Mouse (Mus musculus) liver, embryonic 12.5 days (tissue): ENCODE measurements around the gene Fancg. TPM values are rescaled to one million over a fixed set of nuclear protein-coding genes. Genes with fewer than 3 reads are reported as not detected.

ENCODE experiments used
- ATAC-seq: fragments of 200-750 bp; cut with Nextera tagmentation; 2 replicates; pipeline ENCODE4 v1.8.0; 2017; ENCODE audit warnings: moderate number of reproducible peaks, mild to moderate bottlenecking, moderate library complexity
- H3K27ac ChIP-seq: fragments of 300-500 bp; sonication (generic); 2 replicates; pipeline ENCODE4 v1.5.1; 2016; ENCODE audit warnings: mild to moderate bottlenecking
- H3K27me3 ChIP-seq: fragments of 300-500 bp; sonication (generic); replicated peaks from 2 replicates; pipeline ENCODE4 v1.6.1; 2016; ENCODE audit warnings: mild to moderate bottlenecking, moderate library complexity
- H3K36me3 ChIP-seq: fragments of 300-500 bp; sonication (generic); 2 replicates; pipeline ENCODE4 v1.6.1; 2016; ENCODE audit warnings: mild to moderate bottlenecking, moderate library complexity
- H3K4me1 ChIP-seq: fragments of 300-500 bp; sonication (generic); 2 replicates; pipeline ENCODE4 v1.6.1; 2016
- H3K4me2 ChIP-seq: fragments of 300-500 bp; sonication (generic); 2 replicates; pipeline ENCODE4 v1.6.1; 2016; ENCODE audit warnings: mild to moderate bottlenecking, moderate library complexity
- H3K4me3 ChIP-seq: fragments of 300-500 bp; sonication (generic); 2 replicates; pipeline ENCODE4 v1.5.1; 2016; ENCODE audit warnings: mild to moderate bottlenecking, moderate library complexity
- H3K9ac ChIP-seq: fragments of 300-500 bp; sonication (generic); 2 replicates; pipeline ENCODE4 v1.6.1; 2016; ENCODE audit warnings: mild to moderate bottlenecking, moderate library complexity
- H3K9me3 ChIP-seq: fragments of 300-500 bp; sonication (generic); replicated peaks from 2 replicates; pipeline ENCODE4 v1.6.1; 2016; ENCODE audit warnings: mild to moderate bottlenecking, moderate library complexity
- WGBS: fragments of 180-500 bp; shearing (Covaris S2); methylation state at CpG from one replicate; pipeline ENCODE4 v1.1.7; 2016; ENCODE audit not compliant: insufficient replicate concordance; 5-methylcytosine and 5-hydroxymethylcytosine counted together
- polyA plus RNA-seq: library from polyadenylated mRNA; unstranded; fragments of >200 nt; fragmentation: Nextera tagmentation; extraction: Ambion mirVana; gene quantifications from 2 replicates; pipeline ENCODE4 v1.2.1, GENCODE M21; 2016

The Fancg gene
- polyA plus RNA-seq, 1 experiment from 2014 or later = 12.3 TPM

DNA sequence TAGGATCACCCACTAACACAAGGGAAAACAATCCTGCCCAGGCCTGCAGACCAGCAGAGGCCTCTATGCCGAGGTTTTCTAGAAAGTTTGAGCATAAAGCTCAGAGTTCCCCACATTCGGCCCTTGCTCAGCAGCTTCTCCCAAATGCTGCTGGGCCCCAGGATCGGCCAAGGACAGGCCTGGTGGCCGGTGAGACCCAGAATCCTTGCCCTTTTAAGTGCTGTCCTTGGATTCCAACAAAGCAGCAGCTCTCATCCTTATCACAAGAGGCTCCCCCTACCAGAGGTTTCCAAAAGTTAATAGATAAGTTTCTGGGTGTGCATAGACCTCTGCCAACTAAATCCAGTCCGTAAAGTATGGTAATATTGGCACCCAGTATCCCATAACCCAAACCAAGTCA lies 36.4 kb downstream of the Fancg start:
- 71% methylated on average over 5 of the region's 5 CpGs for WGBS
- Histone ChIP-seq H3K27ac (no peak overlapping the region), H3K4me2 (no peak overlapping the region)

DNA sequence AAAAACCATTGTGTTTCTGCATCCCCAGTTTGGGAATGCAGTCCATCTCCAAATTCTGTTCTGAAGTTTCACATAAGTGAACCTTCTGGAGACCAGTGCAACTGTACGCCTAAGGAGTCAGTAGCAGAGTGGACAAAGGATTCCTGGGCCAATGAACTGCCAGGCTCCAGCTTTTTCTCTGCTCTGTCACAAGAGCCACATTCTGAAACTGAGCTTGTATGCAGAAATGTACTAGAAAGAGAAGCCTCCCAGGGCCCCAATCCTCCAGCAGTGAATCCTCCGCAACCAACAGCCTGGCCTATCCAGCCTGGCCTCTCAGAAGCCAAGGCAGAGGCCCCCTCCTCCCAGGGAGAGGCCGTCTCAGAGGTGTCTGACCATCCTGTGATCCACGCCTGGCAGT lies 37.4 kb downstream of the Fancg start:
- no peak overlapping the region for H3K4me2 ChIP-seq
- ATAC-seq = no peak
- no peaks in the 10 kb centered on the region for H3K4me1 ChIP-seq
- no peak overlapping the region for H3K4me3 ChIP-seq
- no peaks in the 10 kb centered on the region for H3K9me3 ChIP-seq
- H3K27ac ChIP-seq = no peak overlapping the region
- no peak overlapping the region for H3K9ac ChIP-seq
- 0 out of 2 replicates have a peak, but pooled peaks cover 5% of the 10 kb centered on the region for H3K27me3 ChIP-seq
- peaks cover 7% of the 10 kb centered on the region for H3K36me3 ChIP-seq
- WGBS = 66% methylated on average over 4 of the region's 4 CpGs

More for the DNA sequence above, 36.4 kb downstream of the Fancg start:
- Histone ChIP-seq H3K27me3 (0 out of 2 replicates have a peak, but pooled peaks cover 5% of the 10 kb centered on the region), H3K4me3 (no peak overlapping the region), H3K4me1 (no peaks in the 10 kb centered on the region), H3K9ac (no peak overlapping the region), H3K36me3 (peaks cover 16% of the 10 kb centered on the region), H3K9me3 (no peaks in the 10 kb centered on the region)
- no peak for ATAC-seq

DNA sequence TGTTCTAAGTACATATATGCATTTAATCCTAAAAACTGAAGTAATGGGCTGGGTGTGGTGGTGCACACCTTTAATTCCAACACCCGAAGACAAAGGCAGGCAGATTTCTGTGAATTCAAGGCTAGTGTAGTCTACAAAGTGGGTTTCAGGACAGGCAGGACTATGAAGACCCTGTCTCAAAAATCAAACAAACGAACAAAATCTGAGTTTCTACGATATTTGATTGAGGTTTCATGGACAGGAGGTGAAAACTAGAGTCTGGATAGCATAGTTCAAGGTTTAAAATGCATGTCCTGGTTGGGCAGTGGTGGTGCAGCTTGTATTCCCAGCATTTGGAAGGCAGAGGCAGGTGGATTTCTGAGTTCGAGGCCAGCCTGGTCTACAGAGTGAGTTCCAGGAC lies 41.0 kb downstream of the Fancg start, which contains the start of gene 1700022I11Rik:
1700022I11Rik (plus strand) TSS at position 301 of the 400 bp plus-strand sequence.
- peaks cover 4% of the 10 kb centered on the region; the same call in 1 of the 2 replicates for H3K4me1 ChIP-seq
- no peaks in the 10 kb centered on the region for H3K36me3 ChIP-seq
- no peak within 1 kb of the TSS for H3K4me2 ChIP-seq
- WGBS = 63% methylated on average over 4 of the region's 4 CpGs
- H3K4me3 ChIP-seq = no peak within 1 kb of the TSS
- no peaks in the 10 kb centered on the region for H3K9me3 ChIP-seq
- H3K9ac ChIP-seq = no peak within 1 kb of the TSS
- no peak within 1 kb of the TSS for H3K27ac ChIP-seq
- ATAC-seq = no peak
- H3K27me3 ChIP-seq = peaks cover 13% of the 10 kb centered on the region

DNA sequence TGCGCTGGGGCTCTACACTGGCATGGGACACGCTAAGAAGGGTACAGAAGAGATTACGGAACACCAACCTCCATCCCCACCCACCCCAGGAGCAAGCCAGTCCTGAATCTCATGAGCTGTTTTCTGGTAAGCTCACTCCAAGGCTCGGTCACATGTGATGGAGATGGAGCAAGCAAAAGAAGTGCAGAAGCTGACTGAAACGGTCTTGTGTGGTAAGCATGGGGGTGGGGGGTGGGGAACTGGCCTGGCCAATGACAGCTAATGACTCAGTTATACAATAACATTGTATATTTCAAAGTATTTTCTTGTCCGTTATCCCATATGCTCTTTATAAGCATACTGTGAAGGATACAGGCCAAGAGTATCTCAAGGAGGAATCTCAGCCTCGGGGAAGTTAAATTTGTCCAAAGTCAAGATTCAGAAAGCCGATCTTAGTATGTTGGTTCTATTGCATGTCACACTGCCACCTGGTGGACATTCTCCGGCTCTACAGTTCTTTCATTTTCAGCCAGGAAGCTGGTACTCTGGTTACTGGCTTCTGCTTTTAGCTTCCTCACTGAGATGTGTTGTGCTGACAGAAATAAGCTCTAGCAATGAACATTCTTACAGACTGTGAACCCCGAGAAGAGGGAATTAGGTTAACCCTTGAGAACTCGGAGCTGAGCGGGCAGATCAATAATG lies 45.1 kb downstream of the Fancg start:
- no peak overlapping the region for H3K27ac ChIP-seq
- peaks cover 4% of the 10 kb centered on the region; the same call in 1 of the 2 replicates for H3K4me1 ChIP-seq
- 15% methylated on average over 12 of the region's 12 CpGs for WGBS
- H3K9me3 ChIP-seq = no peaks in the 10 kb centered on the region
- peak; percentile 46; the same call in 1 of the 2 replicates for ATAC-seq
- H3K27me3 ChIP-seq = peaks cover 15% of the 10 kb centered on the region
- H3K36me3 ChIP-seq = no peaks in the 10 kb centered on the region
- H3K9ac ChIP-seq = no peak overlapping the region
- H3K4me2 ChIP-seq = peak overlapping the region; percentile 36
- no peak overlapping the region for H3K4me3 ChIP-seq

DNA sequence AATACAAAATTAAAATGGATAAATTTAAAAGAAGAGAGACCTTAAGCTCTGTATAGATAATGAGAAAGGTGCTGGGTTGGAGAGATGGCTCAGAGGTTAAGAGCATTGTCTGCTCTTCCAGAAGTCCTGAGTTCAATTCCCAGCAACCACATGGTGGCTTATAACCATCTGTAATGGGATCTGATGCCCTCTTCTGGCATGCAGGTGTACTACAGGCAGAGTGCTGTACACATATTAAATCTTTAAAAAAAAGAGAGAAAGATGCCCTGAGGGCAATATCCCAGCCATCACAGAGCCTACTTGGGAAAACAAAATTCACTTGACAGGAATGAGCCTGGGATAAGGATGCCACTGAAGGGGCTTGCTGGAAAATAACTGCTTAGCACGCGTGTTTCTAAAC lies 46.8 kb downstream of the Fancg start:
- 83% methylated on average over 2 of the region's 2 CpGs for WGBS
- H3K4me3 ChIP-seq = no peak overlapping the region
- no peak overlapping the region for H3K9ac ChIP-seq
- H3K4me2 ChIP-seq = no peak overlapping the region
- peaks cover 4% of the 10 kb centered on the region; the same call in 1 of the 2 replicates for H3K4me1 ChIP-seq
- no peaks in the 10 kb centered on the region for H3K9me3 ChIP-seq
- no peak for ATAC-seq
- H3K36me3 ChIP-seq = no peaks in the 10 kb centered on the region
- H3K27ac ChIP-seq = no peak overlapping the region
- H3K27me3 ChIP-seq = peaks cover 15% of the 10 kb centered on the region

DNA sequence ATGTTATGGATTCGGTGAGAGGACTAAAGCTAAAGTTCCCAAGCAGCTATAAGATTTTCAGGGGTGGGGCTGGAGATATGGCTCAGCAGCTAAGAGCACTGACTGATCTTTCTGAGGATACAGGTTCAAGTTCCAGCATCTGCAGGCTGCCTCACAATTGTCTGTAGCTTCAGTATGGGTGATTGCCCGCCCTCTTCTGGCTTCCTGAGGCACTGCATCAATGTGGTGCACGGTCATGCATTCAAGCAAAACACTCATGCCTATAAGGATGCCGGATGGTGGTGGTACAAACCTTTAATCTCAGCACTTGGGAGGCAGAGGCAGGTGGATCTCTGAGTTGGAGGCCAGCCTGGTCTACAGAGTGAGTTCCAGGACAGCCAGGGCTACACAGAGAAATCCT lies 48.7 kb downstream of the Fancg start:
- Histone ChIP-seq H3K27ac (no peak overlapping the region), H3K4me1 (peaks cover 4% of the 10 kb centered on the region; the same call in 1 of the 2 replicates), H3K27me3 (peaks cover 25% of the 10 kb centered on the region), H3K9me3 (no peaks in the 10 kb centered on the region), H3K4me3 (no peak overlapping the region), H3K4me2 (no peak overlapping the region), H3K36me3 (no peaks in the 10 kb centered on the region), H3K9ac (no peak overlapping the region)
- 22% methylated on average over 4 of the region's 4 CpGs for WGBS
- ATAC-seq = no peak

DNA sequence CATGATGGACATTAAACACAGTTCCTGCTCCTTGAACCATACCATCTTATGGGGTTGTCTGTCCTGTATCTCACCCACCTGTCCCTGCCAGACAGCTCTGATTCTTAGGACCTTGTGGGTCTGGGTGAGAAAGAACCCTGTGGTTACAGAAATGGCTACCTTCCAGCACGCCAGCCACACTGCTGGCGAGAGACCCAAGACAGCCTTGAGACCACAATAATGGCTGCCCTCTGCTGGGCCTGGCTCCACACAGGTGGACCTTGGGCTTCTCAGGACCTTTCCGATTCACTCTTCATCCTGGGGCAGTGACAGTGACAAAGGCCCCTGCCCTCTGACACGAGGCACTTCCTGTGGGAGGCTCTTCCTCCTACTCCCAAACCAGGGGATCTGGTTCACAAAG lies 50.9 kb downstream of the Fancg start:
- Histone ChIP-seq H3K36me3 (no peaks in the 10 kb centered on the region), H3K4me3 (no peak overlapping the region), H3K9ac (no peak overlapping the region), H3K4me1 (no peaks in the 10 kb centered on the region), H3K27me3 (peaks cover 18% of the 10 kb centered on the region), H3K9me3 (no peaks in the 10 kb centered on the region), H3K4me2 (no peak overlapping the region), H3K27ac (no peak overlapping the region)
- ATAC-seq = no peak
- 37% methylated on average over 4 of the region's 4 CpGs for WGBS

DNA sequence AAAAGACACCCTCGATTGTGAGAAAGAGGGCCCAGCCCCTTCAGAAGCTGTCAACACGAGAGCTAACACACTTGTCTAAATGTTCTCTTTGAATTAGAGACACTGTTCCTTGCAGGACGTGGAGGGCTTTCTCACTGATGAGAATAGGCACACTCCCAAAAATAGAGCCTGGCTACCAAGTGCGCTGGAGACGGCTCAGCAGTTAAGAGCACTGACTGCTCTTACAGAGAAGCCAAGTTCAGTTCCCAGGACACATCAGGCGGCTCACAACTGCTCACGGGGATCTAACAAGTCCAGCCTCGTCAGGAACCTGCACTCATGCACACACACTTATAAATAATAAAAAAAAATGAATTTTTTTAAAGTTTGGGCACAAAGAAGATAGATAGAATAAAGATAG lies 51.4 kb downstream of the Fancg start:
- no peak overlapping the region for H3K4me2 ChIP-seq
- H3K9me3 ChIP-seq = no peaks in the 10 kb centered on the region
- H3K4me1 ChIP-seq = no peaks in the 10 kb centered on the region
- H3K4me3 ChIP-seq = no peak overlapping the region
- ATAC-seq = no peak
- no peak overlapping the region for H3K27ac ChIP-seq
- H3K36me3 ChIP-seq = no peaks in the 10 kb centered on the region
- peaks cover 14% of the 10 kb centered on the region; the same call in 1 of the 2 replicates for H3K27me3 ChIP-seq
- no peak overlapping the region for H3K9ac ChIP-seq
- WGBS = 66% methylated on average over 8 of the region's 8 CpGs

DNA sequence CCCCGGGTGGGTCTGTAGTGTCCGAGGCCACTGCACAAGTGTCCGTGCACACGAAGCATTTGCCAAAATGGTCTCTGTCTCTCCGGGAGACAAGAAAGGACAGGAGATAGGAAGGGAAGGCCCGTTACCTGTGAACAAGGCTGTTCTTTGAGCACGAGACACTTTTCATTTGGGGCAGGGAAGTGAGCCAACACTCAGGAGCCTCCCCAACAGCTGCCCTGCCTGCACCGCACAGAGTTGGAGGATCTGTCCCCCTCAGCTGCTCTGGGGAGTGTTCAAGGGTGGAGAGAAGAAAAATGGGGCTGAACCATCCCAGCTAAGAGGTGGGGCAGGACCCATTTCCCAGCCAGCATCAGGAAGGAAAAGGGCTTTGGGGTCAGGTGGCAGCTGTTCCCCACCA lies 52.3 kb downstream of the Fancg start:
- Histone ChIP-seq H3K4me2 (no peak overlapping the region), H3K9me3 (no peaks in the 10 kb centered on the region), H3K4me3 (no peak overlapping the region), H3K4me1 (no peaks in the 10 kb centered on the region), H3K27me3 (peaks cover 9% of the 10 kb centered on the region; the same call in 1 of the 2 replicates), H3K9ac (no peak overlapping the region), H3K36me3 (no peaks in the 10 kb centered on the region), H3K27ac (no peak overlapping the region)
- WGBS = 77% methylated on average over 8 of the region's 8 CpGs
- no peak for ATAC-seq

DNA sequence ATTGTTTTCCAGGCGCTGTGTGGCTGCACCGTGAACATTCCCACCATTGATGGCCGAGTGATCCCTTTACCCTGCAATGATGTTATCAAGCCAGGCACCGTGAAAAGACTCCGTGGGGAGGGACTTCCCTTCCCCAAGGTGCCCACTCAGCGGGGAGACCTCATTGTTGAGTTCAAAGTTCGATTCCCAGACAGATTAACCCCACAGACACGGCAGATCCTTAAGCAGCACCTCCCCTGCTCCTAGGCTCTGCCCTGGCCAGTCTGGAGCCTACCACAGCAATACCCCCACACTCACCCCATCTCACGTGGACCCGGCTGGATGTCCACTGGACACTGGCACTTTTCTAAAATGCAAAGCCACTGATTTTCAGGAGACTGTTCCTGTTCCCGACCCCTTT lies 53.0 kb downstream of the Fancg start:
- ATAC-seq = no peak
- Histone ChIP-seq H3K27ac (no peak overlapping the region), H3K27me3 (peaks cover 14% of the 10 kb centered on the region), H3K36me3 (no peaks in the 10 kb centered on the region), H3K4me1 (no peaks in the 10 kb centered on the region), H3K9me3 (no peaks in the 10 kb centered on the region), H3K4me3 (no peak overlapping the region), H3K4me2 (no peak overlapping the region), H3K9ac (no peak overlapping the region)
- 66% methylated on average over 11 of the region's 11 CpGs for WGBS

DNA sequence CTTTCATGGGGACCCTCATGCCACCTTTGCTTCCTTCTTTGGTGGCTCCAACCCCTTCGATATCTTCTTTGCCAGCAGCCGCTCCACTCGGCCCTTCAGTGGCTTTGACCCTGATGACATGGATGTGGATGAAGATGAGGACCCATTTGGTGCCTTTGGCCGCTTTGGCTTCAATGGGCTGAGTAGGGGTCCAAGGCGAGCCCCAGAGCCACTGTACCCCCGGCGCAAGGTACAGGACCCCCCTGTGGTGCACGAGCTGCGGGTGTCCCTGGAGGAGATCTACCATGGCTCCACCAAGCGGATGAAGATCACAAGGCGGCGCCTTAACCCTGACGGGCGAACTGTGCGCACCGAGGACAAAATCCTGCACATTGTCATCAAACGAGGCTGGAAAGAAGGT lies 53.7 kb downstream of the Fancg start:
- H3K9me3 ChIP-seq = no peaks in the 10 kb centered on the region
- peaks cover 21% of the 10 kb centered on the region for H3K27me3 ChIP-seq
- no peak for ATAC-seq
- H3K27ac ChIP-seq = no peak overlapping the region
- no peak overlapping the region for H3K4me3 ChIP-seq
- WGBS = 77% methylated on average over 17 of the region's 17 CpGs
- no peak overlapping the region for H3K9ac ChIP-seq
- no peaks in the 10 kb centered on the region for H3K4me1 ChIP-seq
- no peak overlapping the region for H3K4me2 ChIP-seq
- no peaks in the 10 kb centered on the region for H3K36me3 ChIP-seq

DNA sequence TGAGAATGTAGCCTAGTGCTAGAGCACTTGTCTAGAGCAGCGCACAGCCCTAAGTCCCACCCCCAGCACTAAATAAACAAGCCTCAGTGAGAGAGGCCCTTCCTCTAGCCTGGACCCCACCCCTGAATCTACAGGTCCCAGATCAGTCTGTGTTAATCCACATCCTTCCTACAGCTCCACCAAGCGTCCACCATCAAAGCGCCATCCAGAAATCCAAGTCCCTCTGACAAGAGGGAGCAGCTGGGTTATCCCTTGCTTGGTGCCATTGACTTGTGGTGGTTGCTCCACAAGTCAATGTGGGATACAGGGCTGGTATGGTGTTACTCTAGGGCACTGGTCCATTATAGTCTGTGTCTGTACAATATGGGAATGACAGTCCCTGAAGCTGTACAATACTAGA lies 55.1 kb downstream of the Fancg start:
- H3K4me2 ChIP-seq = no peak overlapping the region
- H3K36me3 ChIP-seq = no peaks in the 10 kb centered on the region
- no peak overlapping the region for H3K4me3 ChIP-seq
- H3K4me1 ChIP-seq = peaks cover 8% of the 10 kb centered on the region
- H3K9ac ChIP-seq = no peak overlapping the region
- 77% methylated on average over 3 of the region's 3 CpGs for WGBS
- H3K27me3 ChIP-seq = peaks cover 35% of the 10 kb centered on the region
- H3K9me3 ChIP-seq = no peaks in the 10 kb centered on the region
- no peak for ATAC-seq
- no peak overlapping the region for H3K27ac ChIP-seq

DNA sequence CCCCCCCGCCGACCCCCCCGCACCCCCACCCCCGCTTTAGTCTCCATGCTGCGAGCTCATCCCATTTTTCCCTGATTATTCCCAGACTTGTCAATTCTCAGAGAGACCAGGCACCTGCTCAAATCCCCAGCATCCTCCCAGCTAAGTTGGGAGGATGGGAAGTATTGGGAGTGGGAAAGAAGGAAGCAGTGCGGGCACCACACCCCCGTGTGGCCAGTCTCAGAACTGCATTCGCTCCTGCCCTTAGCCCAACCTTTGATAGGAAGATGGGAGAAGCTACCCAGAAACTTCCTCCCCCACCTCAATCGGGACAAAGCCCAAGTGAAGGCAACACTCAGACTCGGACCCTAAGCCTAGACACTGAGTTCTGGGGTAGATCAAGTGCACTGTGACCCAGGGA lies 56.0 kb downstream of the Fancg start:
- H3K36me3 ChIP-seq = no peaks in the 10 kb centered on the region
- ATAC-seq = no peak
- H3K9ac ChIP-seq = no peak overlapping the region
- peaks cover 15% of the 10 kb centered on the region for H3K4me1 ChIP-seq
- H3K4me3 ChIP-seq = no peak overlapping the region
- H3K9me3 ChIP-seq = no peaks in the 10 kb centered on the region
- H3K4me2 ChIP-seq = no peak overlapping the region
- peaks cover 44% of the 10 kb centered on the region for H3K27me3 ChIP-seq
- 13% methylated on average over 10 of the region's 10 CpGs for WGBS
- H3K27ac ChIP-seq = no peak overlapping the region
